Mouse (Mus musculus): Measurements from ENCODE around the gene Calhm2.

DNA sequence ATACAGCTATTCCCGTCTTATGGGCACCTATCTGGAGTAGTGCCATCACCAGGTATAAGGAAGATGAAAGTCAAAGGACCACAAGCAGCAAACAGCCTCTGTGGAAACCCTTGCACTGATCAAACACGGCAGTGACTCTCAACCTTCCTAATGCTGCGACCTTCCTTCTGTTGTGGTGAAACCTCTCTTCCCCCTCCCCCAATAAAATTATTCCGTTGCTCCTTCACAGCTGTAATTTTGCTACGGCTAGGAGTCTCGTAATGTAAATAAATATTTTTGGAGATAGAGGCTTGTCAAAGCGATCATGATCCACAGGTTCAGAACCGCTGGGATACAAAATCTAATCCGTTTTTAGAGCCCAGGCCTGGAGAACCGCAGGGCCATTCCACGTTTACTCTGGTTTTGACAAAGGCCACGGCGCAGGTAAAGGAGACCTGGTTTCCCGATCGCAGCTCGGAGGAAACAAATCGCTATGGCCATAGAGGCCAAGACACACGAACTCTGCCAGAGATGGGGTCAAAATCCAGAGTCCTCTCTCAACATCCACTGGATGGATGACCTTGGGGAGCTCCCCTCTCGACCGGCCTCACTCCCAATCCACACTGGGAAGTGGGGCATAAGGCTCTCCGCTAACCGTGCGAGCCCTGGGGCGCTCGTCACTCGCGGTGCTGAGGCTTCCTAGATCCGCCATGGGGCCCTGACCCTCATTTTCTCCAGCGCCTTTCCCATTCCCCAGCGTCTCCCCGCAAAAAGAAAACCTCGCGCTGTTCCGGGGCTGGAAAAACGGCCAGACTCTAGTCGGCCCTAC lies 48.2 kb downstream of the Calhm2 start:
- TF ChIP-seq POLR2A (IDR thresholded peaks at IDR 0.05; ENCODE audit: extremely low read depth, insufficient read depth, low read length) (no peak), CTCF (IDR thresholded peaks at IDR 0.05; ENCODE audit: extremely low read depth, insufficient read depth, low read length) (no peak)

Data from cortical plate, adult 2 months (tissue).